Mouse (Mus musculus) E14TG2a.4 (cell line): ENCODE measurements around the gene Nfkb2.

Source experiments
- CTCF ChIP-seq: conservative IDR thresholded peaks from 2 replicates; pipeline ENCODE4 v1.5.1; 2014; ENCODE audit warnings: low read length
- NANOG ChIP-seq: IDR thresholded peaks from 2 replicates; pipeline ENCODE4 v1.6.1; 2014; ENCODE audit warnings: borderline replicate concordance, low read length, mixed read lengths

GRCm38 (mm10) chr19:46300294-46301045 lies 3.6 kb upstream of the Nfkb2 start:
- TF ChIP-seq CTCF, result no peak
- TF ChIP-seq NANOG, result no peak
